Comparison of ENCODE assay signal across 8 mouse cellular contexts in genomic region chr3:90475151-90475830, GRCm38 (mm10). TPM values are rescaled to one million over a fixed set of nuclear protein-coding genes. Genes with fewer than 3 reads are reported as not detected.
DNase-seq lines count a peak whose midpoint lies in the region; ATAC-seq and TF ChIP-seq lines count a peak whose summit lies in the region.

No protein-coding gene starts in this region.

- peak; percentile 27 to 38 for DNase-seq in cerebellum, adult 18-20 months
- no peak for DNase-seq in cerebellum, postnatal 4 days (ENCODE audit: low spot score in 2 of 2)
- no peak for DNase-seq in adrenal gland, adult 18-20 months (ENCODE audit: low spot score in 2 of 2)
- DNase-seq in ovary, adult 18-20 months (ENCODE audit: low spot score), result no peak
- no peak for DNase-seq in adrenal gland, postnatal 14 days

- H3K9ac ChIP-seq in limb, embryonic 15.5 days, result no peak overlapping the region

- peaks cover 29% of the 10 kb centered on the region for H3K4me1 ChIP-seq in E14TG2a.4 (replicated peaks; ENCODE audit: low read depth, low read length)
- peaks cover 17% of the 10 kb centered on the region for H3K4me1 ChIP-seq in erythroblast, embryonic 14.5 days (ENCODE audit: control insufficient read depth)
- peaks cover 9% of the 10 kb centered on the region for H3K4me1 ChIP-seq in limb, embryonic 15.5 days

- no peaks in the 10 kb centered on the region for H3K27me3 ChIP-seq in E14TG2a.4 (ENCODE audit: insufficient read depth, low read length)
- no peaks in the 10 kb centered on the region for H3K27me3 ChIP-seq in erythroblast, embryonic 14.5 days (ENCODE audit: control insufficient read depth)
- H3K27me3 ChIP-seq in limb, embryonic 15.5 days, result no peaks in the 10 kb centered on the region

- peak overlapping the region; percentile 66 for H3K4me3 ChIP-seq in E14TG2a.4 (replicated peaks; ENCODE audit: low read length)
- peak overlapping the region; percentile 97 for H3K4me3 ChIP-seq in erythroblast, embryonic 14.5 days (replicated peaks)
- H3K4me3 ChIP-seq in limb, embryonic 15.5 days, result peak overlapping the region; percentile 68

- peaks cover 33% of the 10 kb centered on the region for H3K36me3 ChIP-seq in E14TG2a.4 (ENCODE audit: insufficient read depth, low read length)
- peaks cover 25% of the 10 kb centered on the region for H3K36me3 ChIP-seq in erythroblast, embryonic 14.5 days (ENCODE audit: control insufficient read depth)
- peaks cover 19% of the 10 kb centered on the region for H3K36me3 ChIP-seq in limb, embryonic 15.5 days

- 40% methylated on average over 16 of the region's 16 CpGs for WGBS in limb, embryonic 15.5 days

- no peak for TF ChIP-seq CTCF in E14TG2a.4 (conservative IDR thresholded peaks at IDR 0.05; ENCODE audit: low read length)

- no peak for ATAC-seq in limb, embryonic 15.5 days (ENCODE audit: insufficient number of reproducible peaks, low FRiP score, low TSS enrichment, low read depth)

- H3K4me2 ChIP-seq in limb, embryonic 15.5 days, result peak overlapping the region; percentile 30; the same call in 1 of the 2 replicates

- no peaks in the 10 kb centered on the region for H3K9me3 ChIP-seq in E14TG2a.4 (ENCODE audit: low read length)
- no peaks in the 10 kb centered on the region for H3K9me3 ChIP-seq in erythroblast, embryonic 14.5 days (ENCODE audit: control insufficient read depth, low read length)
- H3K9me3 ChIP-seq in limb, embryonic 15.5 days, result no peaks in the 10 kb centered on the region

- no peak overlapping the region for H3K27ac ChIP-seq in limb, embryonic 15.5 days

RNA-seq across cellular contexts. Expression of gene Ilf2, which starts 0.6 kb away (rescaled TPM):
- polyA plus RNA-seq in erythroblast, embryonic 14.5 days (2012), result 1.1 and 1.6 TPM in 2 replicates
- polyA plus RNA-seq in limb, embryonic 15.5 days (2015; fragmentation: Nextera tagmentation; extraction: Ambion mirVana), result 171 and 176 TPM in 2 replicates
- total RNA-seq in adrenal gland, adult 18-20 months (2021), result 10 to 100 TPM; 49.3 to 53.1 TPM
- 54.7 and 66.2 TPM in 2 replicates for total RNA-seq in adrenal gland, postnatal 14 days (2021)

RNA-seq across cellular contexts. Expression of gene Npr1, which starts 9.6 kb away (rescaled TPM):
- polyA plus RNA-seq in erythroblast, embryonic 14.5 days (2012), result 0.04 and 0.05 TPM in 2 replicates
- polyA plus RNA-seq in limb, embryonic 15.5 days (2015; fragmentation: Nextera tagmentation; extraction: Ambion mirVana), result 5.4 and 6.7 TPM in 2 replicates
- 100 to 1,000 TPM; 241 to 269 TPM for total RNA-seq in adrenal gland, adult 18-20 months (2021)
- total RNA-seq in adrenal gland, postnatal 14 days (2021), result 120 and 132 TPM in 2 replicates

RNA-seq across cellular contexts. Expression of gene Snapin, which starts 15.5 kb away (rescaled TPM):
- 0.11 and 0.14 TPM in 2 replicates for polyA plus RNA-seq in erythroblast, embryonic 14.5 days (2012)
- 89.9 and 95.4 TPM in 2 replicates for polyA plus RNA-seq in limb, embryonic 15.5 days (2015; fragmentation: Nextera tagmentation; extraction: Ambion mirVana)
- 10 to 100 TPM; 57.3 to 59.8 TPM for total RNA-seq in adrenal gland, adult 18-20 months (2021)
- total RNA-seq in adrenal gland, postnatal 14 days (2021), result 46.1 and 49.2 TPM in 2 replicates

RNA-seq across cellular contexts. Expression of gene Chtop, which starts 34.0 kb away (rescaled TPM):
- 7.2 and 8.0 TPM in 2 replicates for polyA plus RNA-seq in erythroblast, embryonic 14.5 days (2012)
- 146 and 147 TPM in 2 replicates for polyA plus RNA-seq in limb, embryonic 15.5 days (2015; fragmentation: Nextera tagmentation; extraction: Ambion mirVana)
- total RNA-seq in adrenal gland, adult 18-20 months (2021), result 100 to 1,000 TPM; 112 to 115 TPM
- 108 and 112 TPM in 2 replicates for total RNA-seq in adrenal gland, postnatal 14 days (2021)

RNA-seq across cellular contexts. Expression of gene S100a1, which starts 38.9 kb away (rescaled TPM):
- polyA plus RNA-seq in erythroblast, embryonic 14.5 days (2012), result 0.15 and 0.23 TPM in 2 replicates
- 38.7 and 40.1 TPM in 2 replicates for polyA plus RNA-seq in limb, embryonic 15.5 days (2015; fragmentation: Nextera tagmentation; extraction: Ambion mirVana)
- total RNA-seq in adrenal gland, adult 18-20 months (2021), result 100 to 1,000 TPM; 141 to 298 TPM
- total RNA-seq in adrenal gland, postnatal 14 days (2021), result 294 and 337 TPM in 2 replicates

Comparison
In these comparisons a context has a peak if more than half of its experiments do, and no peak if none do; other contexts are left out.
1. DNase-seq: peak in cerebellum, adult 18-20 months (2 of 2); none in cerebellum, postnatal 4 days (0 of 2), adrenal gland, adult 18-20 months (0 of 2), ovary, adult 18-20 months (single experiment) and adrenal gland, postnatal 14 days (single experiment).
2. Peak in every context shown above with its lines, with median percentiles within 50 percentile points of each other: H3K4me3 ChIP-seq.